ENCODE assay signal across 9 mouse cellular contexts in the genomic region with DNA sequence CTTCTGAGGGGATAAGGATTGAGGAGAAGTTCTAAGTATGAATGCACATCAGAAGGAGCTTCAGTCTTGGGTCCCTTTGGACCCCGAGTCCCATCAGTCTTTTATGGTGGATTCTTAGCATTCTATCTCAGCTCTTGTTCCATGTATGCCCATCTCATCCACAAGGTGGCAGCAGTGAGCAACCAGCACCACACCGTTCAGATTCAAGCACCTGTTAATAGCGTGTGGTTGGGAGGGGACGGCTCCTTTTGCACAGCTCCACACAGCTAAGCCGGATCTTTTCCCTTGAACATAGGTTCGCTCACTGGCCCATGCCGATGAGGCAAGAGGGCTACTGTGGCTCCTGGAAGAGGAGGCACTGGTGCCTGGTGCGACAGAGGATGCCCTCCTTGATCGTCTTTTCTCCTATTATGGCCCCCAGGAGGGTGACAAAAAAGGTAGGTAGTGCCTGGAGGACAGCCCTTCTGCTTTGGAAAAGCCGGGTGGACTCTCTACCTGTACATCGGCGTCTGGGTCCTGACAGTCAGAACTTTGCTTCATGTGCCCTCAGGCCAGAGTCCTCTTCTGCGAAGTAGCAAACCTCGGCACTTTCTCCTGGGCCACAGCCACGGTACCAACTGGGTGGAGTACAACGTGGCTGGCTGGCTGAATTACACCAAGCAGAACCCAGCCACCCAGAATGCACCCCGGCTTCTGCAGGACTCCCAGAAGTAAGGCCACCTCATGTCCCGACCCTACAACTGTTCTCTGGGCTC. TPM values are rescaled to one million over a fixed set of nuclear protein-coding genes. Genes with fewer than 3 reads are reported as not detected.
DNase-seq lines count a peak whose midpoint lies in the region; ATAC-seq and TF ChIP-seq lines count a peak whose summit lies in the region.
"Had no signal": no experiment of that assay in that cellular context is flagged by ENCODE, and none has a peak within 500 bp of the region (broad histone marks: within the 10 kb centered on the region; RNA-seq: fewer than 3 reads in every experiment).

No protein-coding gene starts in this region.

- no peak for TF ChIP-seq POLR2A in spleen, adult 2 months (IDR thresholded peaks at IDR 0.05; ENCODE audit: low read depth, low read length)

- peaks cover 35% of the 10 kb centered on the region for H3K4me1 ChIP-seq in forebrain, embryonic 14.5 days (ENCODE audit: control insufficient read depth, insufficient read depth, low read length)
- H3K4me1 ChIP-seq in intestine, embryonic 14.5 days (replicated peaks; ENCODE audit: control insufficient read depth, insufficient read depth, low read length): no peaks in the 10 kb centered on the region
- H3K4me1 ChIP-seq in midbrain, embryonic 15.5 days: peaks cover 30% of the 10 kb centered on the region
- H3K4me1 ChIP-seq in spleen, adult 2 months (ENCODE audit: control insufficient read depth, insufficient read depth, insufficient read length): no peaks in the 10 kb centered on the region

- peak; percentile 88; the same call in 1 of the 2 replicates for TF ChIP-seq CTCF in spleen, adult 2 months (IDR thresholded peaks at IDR 0.05; ENCODE audit: extremely low read depth, insufficient read depth, insufficient read length, insufficient replicate concordance)

- no peaks in the 10 kb centered on the region for H3K27me3 ChIP-seq in forebrain, embryonic 14.5 days (replicated peaks; ENCODE audit: control insufficient read depth, insufficient read depth, low read length)
- no peaks in the 10 kb centered on the region for H3K27me3 ChIP-seq in intestine, embryonic 14.5 days (replicated peaks; ENCODE audit: control insufficient read depth, insufficient read depth, low read length)
- 0 out of 2 replicates have a peak, but pooled peaks cover 8% of the 10 kb centered on the region for H3K27me3 ChIP-seq in midbrain, embryonic 15.5 days (replicated peaks)
- no peaks in the 10 kb centered on the region for H3K27me3 ChIP-seq in spleen, adult 2 months (ENCODE audit: control insufficient read depth, insufficient read depth, low read length)

- H3K4me2 ChIP-seq in forebrain, embryonic 14.5 days (ENCODE audit: low read length): no peak overlapping the region
- no peak overlapping the region for H3K4me2 ChIP-seq in intestine, embryonic 14.5 days (ENCODE audit: low read length)
- H3K4me2 ChIP-seq in midbrain, embryonic 15.5 days: no peak overlapping the region

- WGBS in forebrain, embryonic 14.5 days: 52% methylated on average over 18 of the region's 18 CpGs
- WGBS in intestine, embryonic 14.5 days: 55% methylated on average over 18 of the region's 18 CpGs
- WGBS in midbrain, embryonic 15.5 days: 51% methylated on average over 18 of the region's 18 CpGs
- WGBS in spleen, adult 2 months: 70% methylated on average over 18 of the region's 18 CpGs

- ATAC-seq in frontal cortex, adult (ENCODE audit: low TSS enrichment): no peak
- peak; percentile 52; the same call in 1 of the 2 replicates for ATAC-seq in cerebellum, adult (ENCODE audit: insufficient number of reproducible peaks, low FRiP score, low TSS enrichment)
- ATAC-seq in forebrain, embryonic 14.5 days: peak; percentile 65
- ATAC-seq in intestine, embryonic 14.5 days (replicated peaks; ENCODE audit: low FRiP score, low TSS enrichment, low read depth): 0 out of 2 replicates have a peak, but pooled peaks have one; percentile 21
- peak; percentile 61; the same call in 1 of the 2 replicates for ATAC-seq in midbrain, embryonic 15.5 days (replicated peaks)

- H3K9ac ChIP-seq in forebrain, embryonic 14.5 days (ENCODE audit: low read length): peak overlapping the region; percentile 33; the same call in 1 of the 2 replicates
- H3K9ac ChIP-seq in intestine, embryonic 14.5 days (ENCODE audit: low read length): no peak overlapping the region
- no peak overlapping the region for H3K9ac ChIP-seq in midbrain, embryonic 15.5 days

- H3K27ac ChIP-seq in forebrain, embryonic 14.5 days (ENCODE audit: low read depth, low read length): no peak overlapping the region
- H3K27ac ChIP-seq in intestine, embryonic 14.5 days (ENCODE audit: low read depth): no peak overlapping the region
- no peak overlapping the region for H3K27ac ChIP-seq in midbrain, embryonic 15.5 days
- no peak overlapping the region for H3K27ac ChIP-seq in spleen, adult 2 months (ENCODE audit: insufficient read depth, low read length)
- H3K27ac ChIP-seq: macrophage had no signal

- DNase-seq in frontal cortex, postnatal 14 days (ENCODE audit: low spot score in 2 of 2): peak; percentile 73 to 79
- DNase-seq in forebrain, embryonic 14.5 days (ENCODE audit: low spot score): peak; percentile 91
- DNase-seq in intestine, embryonic 14.5 days (ENCODE audit: low spot score): peak; percentile 90
- DNase-seq in left cerebral cortex, postnatal 14 days (ENCODE audit: low spot score in 2 of 2): peak; percentile 87 to 88
- peak; percentile 45 to 63 for DNase-seq in spleen, adult 2 months (ENCODE audit: low read depth in 1 of 2, low spot score in 2 of 2)

- no peaks in the 10 kb centered on the region for H3K9me3 ChIP-seq in forebrain, embryonic 14.5 days (replicated peaks; ENCODE audit: control insufficient read depth, low read length)
- H3K9me3 ChIP-seq in intestine, embryonic 14.5 days (ENCODE audit: control insufficient read depth, low read length): no peaks in the 10 kb centered on the region
- no peaks in the 10 kb centered on the region for H3K9me3 ChIP-seq in midbrain, embryonic 15.5 days

- H3K36me3 ChIP-seq in forebrain, embryonic 14.5 days (ENCODE audit: control insufficient read depth, insufficient read depth, low read length): peaks cover 57% of the 10 kb centered on the region
- peaks cover 55% of the 10 kb centered on the region for H3K36me3 ChIP-seq in intestine, embryonic 14.5 days (ENCODE audit: control insufficient read depth, insufficient read depth, low read length)
- peaks cover 20% of the 10 kb centered on the region for H3K36me3 ChIP-seq in midbrain, embryonic 15.5 days (replicated peaks)
- H3K36me3 ChIP-seq in spleen, adult 2 months (ENCODE audit: control insufficient read depth, insufficient read depth, low read length): peaks cover 49% of the 10 kb centered on the region

- H3K4me3 ChIP-seq in forebrain, embryonic 14.5 days (ENCODE audit: low read depth, low read length): no peak overlapping the region
- H3K4me3 ChIP-seq in intestine, embryonic 14.5 days (ENCODE audit: low read depth, low read length): no peak overlapping the region
- H3K4me3 ChIP-seq in midbrain, embryonic 15.5 days: no peak overlapping the region
- no peak overlapping the region for H3K4me3 ChIP-seq in spleen, adult 2 months (ENCODE audit: extremely low read depth, insufficient read depth, insufficient read length)

- intact Hi-C loops in left cerebral cortex, postnatal 14 days (cut with DNase I): loop anchor here (2.0 kb wide), 1 partner anchor 139 kb away; no protein-coding TSS in a partner anchor

RNA-seq across cellular contexts. Expression of a gene that starts 39.9 kb away (rescaled TPM):
- polyA plus RNA-seq in forebrain, embryonic 14.5 days (2014; fragmentation: Nextera tagmentation; extraction: Ambion mirVana): 0.55 and 0.85 TPM in 2 replicates
- 1.0 and 1.3 TPM in 2 replicates for polyA plus RNA-seq in intestine, embryonic 14.5 days (2014; fragmentation: Nextera tagmentation; extraction: Ambion mirVana)
- total RNA-seq in left cerebral cortex, postnatal 14 days (2021): not detected
- polyA plus RNA-seq in midbrain, embryonic 15.5 days (2015; fragmentation: Nextera tagmentation; extraction: Ambion mirVana): 2.3 and 3.0 TPM in 2 replicates
- not detected in 2 replicates for polyA plus RNA-seq in spleen, adult 2 months (2012; rRNA removed)
- polyA plus RNA-seq: macrophage had no signal
